Mouse (Mus musculus) adrenal gland, postnatal 10 days (tissue): ENCODE measurements around the gene Tmem79. TPM values are rescaled to one million over a fixed set of nuclear protein-coding genes. Genes with fewer than 3 reads are reported as not detected.
"Not testable (repeated sequence)": the region's sequence is repeated elsewhere in the genome, so short reads cannot be mapped to it uniquely, and the experiment has no call there.

ENCODE experiments used
- DNase-seq: peaks from one replicate; pipeline ENCODE4 v3.0.0; 2021; ENCODE audit warnings: mixed read lengths
- total RNA-seq, 2 experiments: library from RNA; stranded (reverse); gene quantifications; 2 replicates each; pipeline ENCODE4 v1.2.3; 2021

The Tmem79 gene
- total RNA-seq, 2 experiments from 2014 or later: 15.1 to 17.7 TPM

GRCm38 (mm10) chr3:88284815-88285564 is 51.0 kb downstream of the Tmem79 start:
- not testable (repeated sequence) for DNase-seq

- DNase-seq: not testable (repeated sequence)
Observed at GRCm38 (mm10) chr3:88281141-88281916, 54.6 kb downstream of the Tmem79 start.

GRCm38 (mm10) chr3:88280035-88280434 is 55.9 kb downstream of the Tmem79 start:
- DNase-seq: no peak

Other genes with a start within 250 kb of the Tmem79 start
- gene Mef2d, start 193.8 kb downstream of the Tmem79 start, total RNA-seq: 10 to 100 TPM; 85.7 to 86.6 TPM
- 1 to 10 TPM; 1.9 to 2.1 TPM for gene Rhbg, start 81.4 kb downstream of the Tmem79 start, total RNA-seq
- 1 to 10 TPM; 1.1 to 1.3 TPM for gene Gm38392, start 48.9 kb downstream of the Tmem79 start, total RNA-seq
- 1 to 10 TPM; 7.9 to 8.3 TPM for gene Tsacc, start 39.1 kb downstream of the Tmem79 start, total RNA-seq
- gene Cct3, start 39.0 kb downstream of the Tmem79 start, total RNA-seq: 100 to 1,000 TPM; 249 to 260 TPM
- 100 to 1,000 TPM; 144 to 149 TPM for gene Glmp, start 11.1 kb downstream of the Tmem79 start, total RNA-seq
- gene Smg5, start 112 bp upstream of the Tmem79 start, total RNA-seq: 10 to 100 TPM; 42.8 to 55.9 TPM
- 1 to 10 TPM; 2.7 to 4.2 TPM for gene Paqr6, start 28.4 kb upstream of the Tmem79 start, total RNA-seq
- gene Bglap3, start 36.6 kb upstream of the Tmem79 start, total RNA-seq: 10 to 100 TPM in 1 of 2 experiments, under 1 TPM in 1; 0.67 to 16.9 TPM
- 10 to 100 TPM in 1 of 2 experiments, not detected in 1; 24.0 TPM for gene Bglap2, start 42.6 kb upstream of the Tmem79 start, total RNA-seq
- gene Bglap, start 48.3 kb upstream of the Tmem79 start, total RNA-seq: 100 to 1,000 TPM in 1 of 2 experiments, 1 to 10 TPM in 1; 1.6 to 106 TPM
- gene Pmf1, start 74.2 kb upstream of the Tmem79 start, total RNA-seq: 10 to 100 TPM; 60.2 to 62.6 TPM
- 10 to 100 TPM; 37.8 to 47.6 TPM for gene Slc25a44, start 89.0 kb upstream of the Tmem79 start, total RNA-seq
- 10 to 100 TPM; 13.4 to 15.5 TPM for gene Sema4a, start 125.0 kb upstream of the Tmem79 start, total RNA-seq
- gene Lmna, start 173.8 kb upstream of the Tmem79 start, total RNA-seq: 100 to 1,000 TPM; 102 to 104 TPM
- gene Mex3a, start 196.2 kb upstream of the Tmem79 start, total RNA-seq: 1 to 10 TPM; 5.5 to 5.6 TPM
- not detected for gene Rab25, start 212.2 kb upstream of the Tmem79 start, total RNA-seq
- gene Lamtor2, start 216.9 kb upstream of the Tmem79 start, total RNA-seq: 100 to 1,000 TPM; 131 to 132 TPM
- gene Ubqln4, start 217.6 kb upstream of the Tmem79 start, total RNA-seq: 10 to 100 TPM; 63.9 to 73.1 TPM
- 100 to 1,000 TPM; 221 to 247 TPM for gene Ssr2, start 239.7 kb upstream of the Tmem79 start, total RNA-seq